Mouse (Mus musculus) forebrain, embryonic 13.5 days (tissue): ENCODE measurements around the gene Smoc1. TPM values are rescaled to one million over a fixed set of nuclear protein-coding genes. Genes with fewer than 3 reads are reported as not detected.
A peak's percentile ranks its signal among the peaks of the same experiment; 100 is the strongest.

Experiments
- ATAC-seq: fragments of 200-750 bp; cut with Nextera tagmentation; 2 replicates; pipeline ENCODE4 v1.8.0; 2017
- H3K27ac ChIP-seq: fragments of 300-500 bp; sonication (generic); 2 replicates; pipeline ENCODE4 v1.5.1; 2015; ENCODE audit warnings: inconsistent platforms, mild to moderate bottlenecking, moderate library complexity
- H3K27me3 ChIP-seq: fragments of 300-500 bp; sonication (generic); 2 replicates; pipeline ENCODE4 v1.6.1; 2015; ENCODE audit warnings: mild to moderate bottlenecking, inconsistent platforms
- H3K36me3 ChIP-seq: fragments of 300-500 bp; sonication (generic); 2 replicates; pipeline ENCODE4 v1.6.1; 2015; ENCODE audit warnings: mild to moderate bottlenecking, inconsistent platforms; ENCODE audit not compliant: poor library complexity, severe bottlenecking
- H3K4me1 ChIP-seq: fragments of 300-500 bp; sonication (generic); 2 replicates; pipeline ENCODE4 v1.6.1; 2015; ENCODE audit warnings: inconsistent platforms
- H3K4me2 ChIP-seq: fragments of 300-500 bp; sonication (generic); 2 replicates; pipeline ENCODE4 v1.6.1; 2015; ENCODE audit warnings: inconsistent platforms, mild to moderate bottlenecking, moderate library complexity
- H3K4me3 ChIP-seq: fragments of 300-500 bp; sonication (generic); 2 replicates; pipeline ENCODE4 v1.5.1; 2015; ENCODE audit warnings: mild to moderate bottlenecking, inconsistent platforms
- H3K9ac ChIP-seq: fragments of 300-500 bp; sonication (generic); 2 replicates; pipeline ENCODE4 v1.6.1; 2015; ENCODE audit warnings: mild to moderate bottlenecking, inconsistent platforms
- H3K9me3 ChIP-seq: fragments of 300-500 bp; sonication (generic); replicated peaks from 2 replicates; pipeline ENCODE4 v1.6.1; 2016; ENCODE audit warnings: inconsistent platforms
- WGBS: fragments of 180-500 bp; shearing (Covaris S2); methylation state at CpG from one replicate; pipeline ENCODE4 v1.1.7; 2015; 5-methylcytosine and 5-hydroxymethylcytosine counted together
- polyA plus RNA-seq: library from polyadenylated mRNA; unstranded; fragments of >200 nt; fragmentation: Nextera tagmentation; extraction: Ambion mirVana; gene quantifications from 2 replicates; pipeline ENCODE4 v1.2.1, GENCODE M21; 2015

Smoc1 gene
- polyA plus RNA-seq, 1 experiment from 2014 or later = 6.4 TPM

DNA sequence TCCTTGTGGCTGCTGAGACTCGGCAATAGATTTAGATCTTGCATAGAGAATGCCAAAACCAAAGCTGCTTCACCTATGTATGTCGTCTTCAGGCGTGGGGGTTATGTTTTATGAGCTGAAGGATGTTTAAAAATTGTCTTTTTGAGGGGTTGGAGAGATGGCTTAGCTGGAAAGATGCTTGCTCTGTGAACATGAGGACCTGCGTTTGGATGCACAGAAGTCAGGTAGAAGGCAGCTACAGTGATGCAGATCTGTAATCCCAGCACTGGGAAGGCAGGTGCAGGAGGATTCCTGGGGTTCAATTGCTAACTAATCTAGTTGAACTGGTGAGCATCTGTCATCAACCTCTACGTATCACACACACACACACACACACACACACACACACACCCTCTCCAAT is 61.5 kb downstream of the Smoc1 start:
- Histone ChIP-seq H3K4me3 (no peak overlapping the region), H3K9me3 (no peaks in the 10 kb centered on the region), H3K27ac (no peak overlapping the region), H3K4me2 (no peak overlapping the region), H3K27me3 (no peaks in the 10 kb centered on the region), H3K36me3 (no peaks in the 10 kb centered on the region), H3K4me1 (peaks cover 12% of the 10 kb centered on the region), H3K9ac (no peak overlapping the region)
- WGBS = 86% methylated on average over 5 of the region's 5 CpGs
- ATAC-seq = no peak

DNA sequence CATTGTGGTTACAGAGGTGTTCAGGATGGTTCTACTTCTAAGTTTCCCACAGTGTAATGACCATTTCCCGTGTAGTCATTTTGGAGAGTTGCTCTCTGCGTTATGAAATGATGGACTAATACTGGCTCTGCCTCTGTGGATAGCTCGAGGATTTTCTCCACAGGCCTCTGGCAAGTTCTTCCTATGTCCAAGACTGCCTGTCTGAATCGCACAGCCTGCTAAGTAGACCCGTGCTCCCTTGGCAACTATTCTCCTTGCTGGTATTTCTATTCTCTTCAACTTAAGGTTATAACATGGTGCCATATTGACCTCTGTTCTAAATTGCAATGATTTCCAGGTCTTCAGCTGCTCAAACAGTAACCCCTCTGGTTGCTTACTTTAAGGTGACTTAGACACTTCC is 65.0 kb downstream of the Smoc1 start:
- H3K27ac ChIP-seq = no peak overlapping the region
- no peaks in the 10 kb centered on the region for H3K4me1 ChIP-seq
- no peaks in the 10 kb centered on the region for H3K27me3 ChIP-seq
- H3K4me2 ChIP-seq = no peak overlapping the region
- no peaks in the 10 kb centered on the region for H3K36me3 ChIP-seq
- H3K4me3 ChIP-seq = no peak overlapping the region
- no peak overlapping the region for H3K9ac ChIP-seq
- no peak for ATAC-seq
- no peaks in the 10 kb centered on the region for H3K9me3 ChIP-seq
- 87% methylated on average over 5 of the region's 5 CpGs for WGBS

DNA sequence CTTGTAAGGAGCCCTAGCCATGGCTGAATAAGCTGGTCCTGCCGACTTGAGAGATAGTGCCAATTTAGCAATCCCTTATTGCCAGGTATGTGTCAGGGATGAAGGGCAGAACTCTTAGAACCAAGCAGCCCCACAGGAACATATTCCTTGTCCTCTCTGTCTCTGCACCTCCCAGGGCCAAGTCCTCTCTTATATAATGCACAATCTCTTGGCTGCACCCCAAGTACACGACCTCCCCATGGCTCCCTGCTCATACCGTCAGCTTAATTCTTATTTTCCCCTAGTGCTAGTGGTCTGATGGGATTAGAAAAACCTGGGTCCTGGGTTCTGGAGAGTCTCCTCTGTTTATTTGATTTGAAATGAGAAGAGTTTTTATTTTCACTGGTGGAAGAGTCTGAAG is 66.0 kb downstream of the Smoc1 start:
- 82% methylated on average over 3 of the region's 3 CpGs for WGBS
- no peak overlapping the region for H3K4me2 ChIP-seq
- no peak for ATAC-seq
- no peaks in the 10 kb centered on the region for H3K4me1 ChIP-seq
- H3K4me3 ChIP-seq = no peak overlapping the region
- H3K27ac ChIP-seq = no peak overlapping the region
- H3K36me3 ChIP-seq = no peaks in the 10 kb centered on the region
- H3K9ac ChIP-seq = no peak overlapping the region
- H3K9me3 ChIP-seq = no peaks in the 10 kb centered on the region
- H3K27me3 ChIP-seq = no peaks in the 10 kb centered on the region

DNA sequence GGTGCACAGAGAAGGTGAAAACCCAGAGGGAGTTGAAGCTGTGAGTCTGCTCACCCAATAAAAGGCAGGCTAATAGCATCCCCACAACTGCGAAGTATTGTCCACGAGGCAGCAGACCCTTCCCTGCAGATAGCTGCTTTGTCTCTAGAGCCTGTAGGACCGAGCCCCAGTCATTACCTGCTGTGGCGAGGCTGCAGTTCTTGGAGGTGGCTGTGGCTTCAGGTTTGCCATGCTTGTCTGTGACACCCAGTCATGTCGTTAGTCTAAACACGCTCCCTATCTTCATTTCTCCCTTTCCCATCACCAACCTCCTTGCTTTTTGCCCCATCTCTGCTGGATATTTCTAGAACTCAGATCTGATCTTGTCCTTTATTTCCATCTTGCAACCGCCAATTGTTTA is 66.6 kb downstream of the Smoc1 start:
- WGBS = 63% methylated on average over 7 of the region's 7 CpGs
- ATAC-seq = no peak
- H3K27ac ChIP-seq = no peak overlapping the region
- H3K27me3 ChIP-seq = no peaks in the 10 kb centered on the region
- no peaks in the 10 kb centered on the region for H3K36me3 ChIP-seq
- no peaks in the 10 kb centered on the region for H3K9me3 ChIP-seq
- H3K4me1 ChIP-seq = no peaks in the 10 kb centered on the region
- no peak overlapping the region for H3K9ac ChIP-seq
- H3K4me3 ChIP-seq = no peak overlapping the region
- no peak overlapping the region for H3K4me2 ChIP-seq

DNA sequence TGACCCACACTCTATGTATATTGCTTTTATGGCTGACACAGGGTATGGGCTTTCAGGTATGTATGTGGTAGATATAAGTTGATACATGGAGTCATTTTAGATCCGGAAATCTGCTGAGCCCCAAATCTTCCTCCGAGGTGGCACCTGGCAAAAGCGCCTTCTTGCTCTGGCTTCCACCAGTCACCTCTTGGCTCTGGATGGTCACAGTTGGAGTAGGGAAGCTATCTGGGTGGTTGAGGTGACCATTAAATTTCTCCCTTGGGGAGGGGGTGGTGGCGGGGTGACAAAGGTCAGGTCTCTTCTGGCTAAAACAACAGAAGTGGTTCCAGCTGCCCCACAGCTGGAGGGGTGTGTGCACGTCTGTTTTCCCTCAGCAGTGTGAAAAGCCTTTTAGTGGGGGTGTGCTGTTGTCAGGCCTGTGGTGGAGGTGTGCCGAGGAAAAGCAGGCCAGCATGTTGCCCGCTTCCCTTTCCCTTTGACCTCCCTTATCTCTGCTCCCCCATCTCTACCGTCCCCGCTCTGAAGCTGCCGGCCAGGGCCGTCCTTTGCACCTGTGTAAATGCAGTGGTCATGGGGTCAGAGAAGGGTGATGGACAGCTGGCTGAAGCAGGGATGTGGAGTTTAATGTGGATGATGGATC is 68.3 kb downstream of the Smoc1 start:
- no peaks in the 10 kb centered on the region for H3K36me3 ChIP-seq
- no peaks in the 10 kb centered on the region for H3K27me3 ChIP-seq
- H3K9ac ChIP-seq = no peak overlapping the region
- no peak overlapping the region for H3K4me3 ChIP-seq
- H3K9me3 ChIP-seq = no peaks in the 10 kb centered on the region
- WGBS = 76% methylated on average over 11 of the region's 11 CpGs
- no peak overlapping the region for H3K4me2 ChIP-seq
- no peak overlapping the region for H3K27ac ChIP-seq
- no peak for ATAC-seq
- 0 out of 2 replicates have a peak, but pooled peaks cover under 1% of the 10 kb centered on the region for H3K4me1 ChIP-seq

DNA sequence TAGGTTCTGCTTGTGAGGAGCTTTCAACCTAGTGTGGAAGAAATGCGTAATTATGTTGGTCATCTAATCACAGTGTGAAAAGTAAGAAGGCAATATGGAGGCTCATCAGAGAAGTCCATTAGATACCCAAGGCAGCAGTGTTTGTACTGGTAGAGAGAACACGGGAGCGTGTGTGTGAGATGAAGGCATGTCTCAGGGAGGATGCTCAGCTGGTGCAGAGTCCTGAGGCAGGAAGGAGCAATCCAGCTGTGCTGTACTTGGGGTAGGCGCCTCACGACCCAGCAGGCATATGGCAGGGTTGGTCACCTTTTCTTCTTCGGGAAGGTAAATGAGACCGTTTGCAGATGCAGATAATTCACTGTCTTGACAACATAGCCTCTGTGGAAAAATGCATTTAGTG is 70.7 kb downstream of the Smoc1 start:
- Histone ChIP-seq H3K9ac (no peak overlapping the region), H3K9me3 (no peaks in the 10 kb centered on the region), H3K4me2 (no peak overlapping the region), H3K27ac (no peak overlapping the region), H3K4me1 (peaks cover 5% of the 10 kb centered on the region; the same call in 1 of the 2 replicates), H3K36me3 (no peaks in the 10 kb centered on the region), H3K27me3 (no peaks in the 10 kb centered on the region), H3K4me3 (no peak overlapping the region)
- WGBS = 77% methylated on average over 7 of the region's 7 CpGs
- no peak for ATAC-seq

DNA sequence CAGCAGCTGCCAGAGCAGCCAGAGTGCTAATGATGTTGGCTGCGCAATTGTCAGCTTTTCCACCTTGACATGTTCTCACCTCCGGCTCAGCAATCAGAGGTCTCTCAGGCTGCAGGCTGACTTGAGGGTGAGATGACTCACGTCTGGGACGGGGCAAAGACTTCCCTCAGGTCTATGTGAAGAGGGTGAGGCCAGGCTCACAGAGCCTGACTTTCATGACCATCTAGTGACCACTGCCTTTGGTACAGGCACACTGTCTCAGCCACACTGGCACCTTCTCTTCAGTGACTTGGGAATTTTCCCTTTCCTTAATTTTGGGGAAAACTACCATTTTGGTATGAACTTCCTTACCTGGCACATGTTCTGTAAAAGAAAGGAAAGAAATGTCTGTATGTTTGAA is 71.1 kb downstream of the Smoc1 start:
- no peak for ATAC-seq
- Histone ChIP-seq H3K27me3 (no peaks in the 10 kb centered on the region), H3K27ac (no peak overlapping the region), H3K36me3 (no peaks in the 10 kb centered on the region), H3K4me3 (no peak overlapping the region), H3K9ac (no peak overlapping the region), H3K4me2 (no peak overlapping the region), H3K9me3 (no peaks in the 10 kb centered on the region), H3K4me1 (peaks cover 5% of the 10 kb centered on the region; the same call in 1 of the 2 replicates)
- WGBS = 69% methylated on average over 4 of the region's 4 CpGs

DNA sequence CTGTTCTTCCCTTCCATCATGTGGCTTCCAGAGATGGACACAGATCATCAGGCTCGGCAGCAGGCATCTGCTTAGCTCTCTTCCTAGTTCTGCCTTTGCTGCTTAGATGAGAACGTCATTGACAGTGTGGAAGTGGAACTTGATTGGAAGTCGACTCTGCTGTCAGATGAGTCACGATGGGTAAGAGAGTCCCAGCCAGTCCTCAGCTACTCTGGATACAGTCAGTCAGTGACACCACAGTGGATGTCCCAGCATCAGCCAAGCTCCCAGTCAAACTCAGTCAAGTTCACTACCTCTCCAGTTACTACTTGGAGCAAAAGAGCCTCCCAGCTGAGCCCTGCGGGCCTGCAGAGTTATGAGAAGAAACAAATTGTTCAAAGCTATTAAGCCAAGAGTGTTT is 72.6 kb downstream of the Smoc1 start:
- Histone ChIP-seq H3K36me3 (no peaks in the 10 kb centered on the region), H3K9me3 (no peaks in the 10 kb centered on the region), H3K4me1 (peaks cover 5% of the 10 kb centered on the region; the same call in 1 of the 2 replicates), H3K4me3 (no peak overlapping the region), H3K9ac (no peak overlapping the region), H3K4me2 (no peak overlapping the region), H3K27ac (no peak overlapping the region), H3K27me3 (no peaks in the 10 kb centered on the region)
- 88% methylated on average over 5 of the region's 5 CpGs for WGBS
- ATAC-seq = no peak

DNA sequence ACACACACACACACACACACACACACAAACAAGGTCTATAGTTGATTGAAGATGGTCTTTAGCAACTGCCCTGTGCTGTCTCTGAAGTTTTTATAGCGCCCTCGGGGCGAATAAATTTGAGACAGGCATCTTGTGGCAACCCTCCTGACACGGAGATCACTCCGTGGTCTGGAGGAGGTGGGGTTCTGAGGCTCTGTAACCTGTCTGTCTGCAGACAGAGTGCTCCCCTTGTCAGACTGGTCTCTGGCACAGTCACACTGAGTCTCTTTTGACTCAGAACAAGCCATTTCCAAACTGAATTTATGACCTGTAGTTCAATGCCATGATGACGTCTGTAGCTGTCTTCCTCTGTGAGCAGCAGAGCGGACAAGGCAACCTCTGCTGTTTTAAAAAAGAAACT is 75.1 kb downstream of the Smoc1 start:
- H3K36me3 ChIP-seq = no peaks in the 10 kb centered on the region
- H3K27me3 ChIP-seq = no peaks in the 10 kb centered on the region
- H3K9me3 ChIP-seq = no peaks in the 10 kb centered on the region
- ATAC-seq = no peak
- no peak overlapping the region for H3K27ac ChIP-seq
- 86% methylated on average over 7 of the region's 7 CpGs for WGBS
- peaks cover 15% of the 10 kb centered on the region; the same call in 1 of the 2 replicates for H3K4me1 ChIP-seq
- no peak overlapping the region for H3K4me2 ChIP-seq
- no peak overlapping the region for H3K4me3 ChIP-seq
- no peak overlapping the region for H3K9ac ChIP-seq

DNA sequence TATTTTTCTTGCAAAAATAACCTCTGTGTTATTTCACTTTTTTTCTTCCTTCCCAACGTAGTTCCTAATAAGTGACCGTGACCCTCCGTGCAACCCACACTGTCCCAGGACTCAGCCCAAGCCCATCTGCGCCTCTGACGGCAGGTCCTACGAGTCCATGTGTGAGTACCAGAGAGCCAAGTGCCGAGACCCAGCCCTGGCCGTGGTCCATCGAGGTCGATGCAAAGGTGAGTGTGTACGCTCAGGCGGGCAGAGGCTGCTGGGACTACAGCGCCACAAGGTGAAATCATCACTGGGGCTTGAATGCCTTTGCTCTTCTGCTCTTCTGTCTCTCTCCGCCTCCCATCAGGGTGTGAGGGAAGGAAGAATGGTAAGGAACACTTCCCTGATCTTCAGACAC is 77.9 kb downstream of the Smoc1 start:
- WGBS = 90% methylated on average over 14 of the region's 14 CpGs
- H3K27ac ChIP-seq = no peak overlapping the region

DNA sequence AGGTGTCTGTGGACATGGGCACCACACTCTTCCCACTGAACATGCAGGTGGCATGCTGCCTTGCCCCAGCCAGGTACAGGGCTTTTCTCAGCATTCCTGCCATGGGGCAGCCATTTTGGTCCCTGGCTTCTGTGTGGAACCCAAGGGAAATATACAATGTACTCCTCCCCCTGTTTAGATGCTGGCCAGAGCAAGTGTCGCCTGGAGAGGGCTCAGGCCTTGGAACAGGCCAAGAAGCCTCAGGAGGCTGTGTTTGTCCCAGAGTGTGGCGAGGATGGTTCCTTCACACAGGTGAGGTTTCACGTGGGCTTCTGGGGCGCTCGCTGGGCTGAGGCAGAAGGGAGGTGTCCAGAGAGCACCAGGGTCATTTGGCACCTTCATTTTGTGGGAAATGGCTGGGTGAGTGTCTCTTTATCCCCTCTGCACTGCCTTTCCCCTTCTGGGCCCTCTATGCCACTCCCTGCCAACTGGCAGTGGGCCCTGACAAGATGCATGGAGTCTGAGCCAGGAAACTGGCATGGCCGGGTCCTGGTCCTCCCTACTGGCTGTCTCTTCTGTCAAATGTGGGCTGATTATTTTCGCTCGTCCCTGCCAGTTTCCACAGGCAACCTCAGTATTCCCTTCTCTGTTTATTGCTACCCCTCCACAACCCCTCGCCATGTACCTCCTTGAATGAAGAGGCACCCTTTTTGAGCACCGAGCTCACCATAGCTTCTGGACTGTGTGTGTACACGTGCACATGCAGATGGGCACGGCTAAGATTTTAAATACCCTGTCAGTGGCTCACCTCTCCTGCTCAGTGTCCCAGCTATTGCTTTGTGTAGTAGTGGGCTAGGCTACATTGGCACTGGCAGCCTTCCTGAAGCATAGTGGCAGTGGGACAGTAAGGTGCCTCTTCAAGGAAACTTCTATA is 79.4 kb downstream of the Smoc1 start:
- H3K4me3 ChIP-seq = no peak overlapping the region
- peaks cover 15% of the 10 kb centered on the region; the same call in 1 of the 2 replicates for H3K4me1 ChIP-seq
- no peak overlapping the region for H3K27ac ChIP-seq
- no peaks in the 10 kb centered on the region for H3K27me3 ChIP-seq
- H3K9ac ChIP-seq = no peak overlapping the region
- H3K36me3 ChIP-seq = no peaks in the 10 kb centered on the region
- 83% methylated on average over 12 of the region's 12 CpGs for WGBS
- no peaks in the 10 kb centered on the region for H3K9me3 ChIP-seq
- peak; percentile 61; the same call in 1 of the 2 replicates for ATAC-seq
- no peak overlapping the region for H3K4me2 ChIP-seq

More for the DNA sequence above, 77.9 kb downstream of the Smoc1 start:
- Histone ChIP-seq H3K9me3 (no peaks in the 10 kb centered on the region), H3K4me1 (peaks cover 20% of the 10 kb centered on the region; the same call in 1 of the 2 replicates), H3K9ac (no peak overlapping the region), H3K36me3 (no peaks in the 10 kb centered on the region), H3K4me2 (no peak overlapping the region), H3K27me3 (no peaks in the 10 kb centered on the region), H3K4me3 (no peak overlapping the region)
- no peak for ATAC-seq

DNA sequence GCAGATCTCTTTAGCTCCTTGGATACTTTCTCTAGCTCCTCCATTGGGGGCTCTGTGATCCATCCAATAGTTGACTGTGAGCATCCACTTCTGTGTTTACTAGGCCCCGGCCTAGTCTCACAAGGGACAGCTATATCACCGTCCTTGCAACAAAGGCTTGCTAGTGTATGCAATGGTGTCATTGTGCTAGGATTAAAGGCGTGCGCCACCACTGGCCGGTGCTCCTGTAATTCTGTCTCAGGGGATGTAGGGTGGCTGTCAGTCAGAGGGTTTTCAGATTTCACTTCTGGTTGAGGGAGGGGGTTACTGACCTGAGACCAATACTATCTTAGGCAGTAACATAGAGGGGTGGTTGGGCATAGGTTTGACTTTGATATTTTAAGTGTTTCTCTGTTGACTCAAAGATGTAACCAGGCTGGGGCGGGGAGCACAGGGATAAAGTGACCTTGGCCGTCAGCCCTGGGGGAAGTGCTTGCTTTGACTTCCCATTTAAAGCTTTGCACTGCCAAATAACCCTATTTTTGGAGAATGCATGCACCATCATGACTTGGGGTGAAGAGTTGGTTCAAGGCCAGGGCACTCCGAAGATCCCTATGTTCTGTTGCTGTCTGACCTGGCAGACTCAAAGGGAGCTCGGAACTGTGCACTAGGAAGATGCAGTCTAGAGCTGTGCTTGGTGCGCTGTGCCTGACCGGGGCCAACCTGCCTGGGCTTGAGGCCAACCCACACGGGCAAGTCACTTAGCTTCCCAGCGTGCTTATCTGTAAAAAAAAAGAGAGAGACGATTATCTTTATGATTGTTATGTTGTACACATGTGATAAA is 80.9 kb downstream of the Smoc1 start:
- H3K4me3 ChIP-seq = no peak overlapping the region
- H3K9me3 ChIP-seq = no peaks in the 10 kb centered on the region
- H3K27me3 ChIP-seq = no peaks in the 10 kb centered on the region
- no peak overlapping the region for H3K27ac ChIP-seq
- 80% methylated on average over 14 of the region's 14 CpGs for WGBS
- no peaks in the 10 kb centered on the region for H3K36me3 ChIP-seq
- H3K4me2 ChIP-seq = no peak overlapping the region
- no peak overlapping the region for H3K9ac ChIP-seq
- H3K4me1 ChIP-seq = peaks cover 15% of the 10 kb centered on the region; the same call in 1 of the 2 replicates
- ATAC-seq = no peak
